Mouse (Mus musculus) lung, postnatal 0 days (tissue): Measurements from ENCODE around the gene Susd6.

ENCODE experiments used
- CTCF ChIP-seq: IDR thresholded peaks from 2 replicates; pipeline ENCODE4 v1.5.1; 2016; ENCODE audit warnings: antibody characterized with exemption, mild to moderate bottlenecking
- EP300 ChIP-seq: IDR thresholded peaks from 2 replicates; pipeline ENCODE4 v1.6.1; 2016; ENCODE audit warnings: antibody characterized with exemption, mild to moderate bottlenecking, control low read depth

DNA sequence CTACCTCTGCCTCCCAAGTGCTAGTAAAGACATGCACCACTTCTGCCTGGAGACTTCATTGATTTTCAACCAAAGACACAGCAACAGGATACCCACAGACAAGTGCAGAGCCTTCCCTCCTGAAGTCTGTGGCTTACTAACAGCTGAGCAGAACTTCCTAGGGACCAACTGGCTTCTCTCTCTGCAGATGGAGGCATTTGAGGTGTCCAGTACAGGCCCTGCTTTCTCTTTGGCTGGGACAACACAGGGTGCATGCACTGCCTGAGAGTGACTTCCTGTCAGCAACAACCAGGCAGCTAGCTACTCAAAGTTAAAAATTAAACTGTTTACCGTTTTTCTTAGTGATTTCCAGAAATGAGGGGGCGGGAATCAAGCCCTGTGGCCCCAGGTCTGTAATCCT, 96.7 kb downstream of the Susd6 start:
- no peak for TF ChIP-seq CTCF
- no peak for TF ChIP-seq EP300
